Mouse (Mus musculus) embryo, embryonic 10.5 days (tissue): ENCODE data around the gene Hook2.

Experiments used
- DNase-seq: peaks from one replicate; pipeline ENCODE4 v3.0.0-alpha.2; 2015; ENCODE audit warnings: low spot score

Gene Hook2

DNA sequence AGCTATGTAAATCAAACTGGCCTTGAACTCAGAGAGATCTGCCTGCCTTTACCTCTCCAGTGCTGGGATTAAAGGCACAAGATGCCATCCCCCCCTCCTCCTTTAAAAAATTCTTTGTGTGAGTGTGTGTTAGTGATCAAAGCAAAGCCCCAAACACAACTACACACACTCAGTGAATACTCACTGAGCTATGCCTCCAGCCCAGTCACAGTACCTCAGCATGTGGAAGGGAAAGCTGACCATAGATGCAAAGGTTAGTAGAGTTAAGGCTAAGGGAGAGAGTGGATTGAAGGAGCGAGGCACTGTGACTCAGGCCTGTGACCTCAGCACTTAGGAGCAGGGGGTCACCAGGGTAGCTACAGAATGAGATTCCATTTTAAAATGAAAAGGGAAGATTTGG lies 17.3 kb upstream of the Hook2 start:
- DNase-seq, result no peak

DNA sequence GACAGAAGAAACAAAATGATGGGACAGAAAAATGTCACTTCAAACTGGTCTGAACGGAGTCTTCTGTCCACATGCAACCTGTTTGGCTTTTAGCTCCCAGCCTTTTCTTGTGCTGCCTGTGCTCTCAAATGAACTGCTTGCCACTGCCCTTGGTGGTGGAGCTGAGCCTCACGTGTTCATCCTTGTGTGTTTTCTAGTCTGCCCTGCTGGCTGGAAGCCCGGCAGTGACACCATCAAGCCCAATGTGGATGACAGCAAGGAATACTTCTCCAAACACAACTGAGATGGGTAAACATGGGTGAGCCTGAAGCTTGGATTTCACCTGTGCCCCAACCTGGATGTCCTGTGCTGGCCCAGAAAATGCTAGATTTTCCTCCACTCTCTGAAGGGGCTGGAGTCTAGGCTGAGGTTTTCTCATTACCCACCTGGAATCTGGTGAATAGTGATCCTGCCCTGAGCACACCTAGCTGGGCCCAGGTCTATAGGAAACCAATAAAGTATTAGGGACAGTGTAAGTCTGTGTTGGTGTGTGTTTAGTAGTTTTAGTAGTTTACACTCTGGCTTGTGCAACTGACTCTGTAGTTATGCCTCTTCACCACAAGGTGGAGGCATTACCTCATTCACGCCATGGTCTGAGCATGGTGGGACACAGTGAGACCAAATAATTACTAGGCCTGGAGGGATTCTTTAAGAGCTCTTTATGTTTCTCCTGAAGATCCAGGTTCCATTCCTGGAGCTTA lies 16.4 kb upstream of the Hook2 start:
- DNase-seq, result peak; percentile 82

DNA sequence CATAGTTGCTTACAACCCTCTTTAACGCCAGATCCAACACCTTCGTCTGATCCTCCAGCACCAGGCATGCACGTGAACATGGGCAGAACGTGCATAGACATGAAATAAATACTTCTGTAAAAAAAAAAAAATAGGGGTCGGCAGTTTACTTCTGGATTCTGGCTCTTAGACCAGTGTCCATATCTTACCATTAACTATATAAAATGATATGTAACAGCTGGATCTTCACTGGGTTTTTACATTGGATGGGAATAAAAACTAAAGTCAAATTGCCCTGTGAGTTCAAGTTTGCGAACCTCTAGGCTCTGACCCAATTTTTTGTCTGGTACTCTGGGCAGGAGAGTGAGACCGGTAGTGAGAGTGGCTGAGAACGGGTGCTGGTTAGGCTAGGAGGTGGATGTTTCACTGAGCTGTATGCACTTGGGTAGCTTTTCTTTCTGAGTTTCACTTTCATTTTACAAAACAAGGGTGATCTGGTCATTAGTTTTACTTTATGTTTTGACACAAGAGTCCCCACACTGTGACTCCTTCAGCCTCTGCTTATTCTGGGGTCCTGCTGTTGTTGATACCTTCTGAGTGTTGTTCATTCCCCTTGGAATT lies 15.8 kb upstream of the Hook2 start:
- DNase-seq, result no peak

DNA sequence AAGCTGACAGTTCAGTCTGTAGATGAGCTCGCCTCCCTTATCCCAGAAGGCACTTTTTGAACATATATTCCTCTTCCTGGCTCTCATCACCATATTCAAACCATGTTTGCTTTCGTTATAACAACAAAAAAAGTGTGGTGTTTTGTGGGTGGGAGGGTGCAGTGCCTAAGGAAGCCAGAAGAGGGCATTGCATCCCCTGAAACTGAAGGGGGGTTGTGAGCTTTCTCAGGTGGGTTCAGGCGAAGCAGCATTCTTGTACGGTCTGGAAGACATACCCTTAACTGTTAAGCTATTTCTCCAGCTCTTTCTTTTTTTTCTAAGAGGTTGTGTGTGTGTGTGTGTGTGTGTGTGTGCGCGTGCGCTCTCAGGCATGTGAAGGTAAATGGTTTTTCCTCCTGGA lies 15.0 kb upstream of the Hook2 start:
- DNase-seq, result peak; percentile 74

DNA sequence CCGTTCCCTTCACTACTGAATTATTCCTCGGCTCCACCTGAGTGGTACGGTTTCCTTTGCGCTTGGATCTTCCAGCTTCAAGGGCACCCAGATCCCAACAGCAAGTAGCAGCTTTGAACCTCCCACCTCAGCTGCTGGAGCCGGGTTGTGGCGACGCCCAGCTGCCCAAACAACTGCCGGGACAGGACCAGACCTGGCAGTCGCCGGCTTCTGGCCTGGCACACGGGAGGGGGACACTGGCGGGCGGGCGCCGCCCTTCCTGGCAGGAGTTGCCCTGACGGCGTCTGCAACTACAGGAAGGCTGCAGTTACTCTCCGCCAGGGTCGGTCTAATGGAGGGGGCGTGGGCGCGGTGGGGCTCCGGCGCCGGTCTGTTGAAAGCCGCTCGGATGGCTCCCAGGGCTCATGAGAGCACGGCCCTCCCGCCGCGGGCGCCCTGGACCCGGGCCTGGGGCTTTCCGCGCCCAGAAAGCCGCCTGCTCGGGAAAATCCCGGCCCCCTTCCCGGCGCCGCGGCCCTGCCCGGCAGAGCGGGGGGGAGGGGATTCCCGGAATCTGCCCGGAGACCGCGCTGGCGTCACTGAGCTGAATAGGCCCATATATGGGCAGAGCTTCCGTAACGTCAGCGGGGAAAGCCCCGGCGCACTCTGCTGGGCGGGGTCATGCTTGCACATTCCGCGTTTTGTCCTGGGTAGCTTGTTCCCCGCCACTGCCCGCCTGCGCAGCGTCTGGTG lies 14.2 kb upstream of the Hook2 start:
- DNase-seq, result peak; percentile 95

DNA sequence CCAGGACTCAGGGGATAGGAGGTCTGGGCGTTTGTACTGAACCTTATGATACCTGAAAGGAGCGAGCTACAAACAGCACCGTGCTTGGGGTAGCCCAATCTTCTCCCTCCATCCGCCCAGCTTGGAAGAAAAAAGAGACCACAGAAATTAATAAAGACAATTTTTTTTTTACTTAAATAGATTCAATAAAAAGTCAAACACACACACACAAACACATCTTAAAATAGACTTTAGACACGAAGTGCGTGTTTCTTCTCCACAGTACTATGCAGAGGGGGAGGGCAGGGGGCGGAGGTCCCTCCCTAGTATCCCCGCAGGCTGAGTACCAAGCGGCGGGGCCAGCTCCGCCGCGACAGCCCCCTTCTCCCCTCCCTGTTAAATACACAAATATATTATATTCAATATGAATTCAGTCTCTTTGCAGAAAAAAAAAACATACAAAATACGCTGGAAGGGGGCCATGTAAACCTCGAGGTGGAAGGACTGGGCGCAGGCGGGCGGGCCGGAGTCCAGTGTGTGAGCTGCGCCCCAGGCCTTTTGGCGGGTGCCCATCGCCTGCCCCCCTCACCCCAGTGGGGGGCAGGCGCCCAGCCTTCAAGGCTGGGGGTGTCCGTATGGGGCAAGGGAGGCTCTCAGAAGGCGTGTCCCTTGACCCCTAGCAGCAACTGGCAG lies 13.5 kb upstream of the Hook2 start:
- no peak for DNase-seq

DNA sequence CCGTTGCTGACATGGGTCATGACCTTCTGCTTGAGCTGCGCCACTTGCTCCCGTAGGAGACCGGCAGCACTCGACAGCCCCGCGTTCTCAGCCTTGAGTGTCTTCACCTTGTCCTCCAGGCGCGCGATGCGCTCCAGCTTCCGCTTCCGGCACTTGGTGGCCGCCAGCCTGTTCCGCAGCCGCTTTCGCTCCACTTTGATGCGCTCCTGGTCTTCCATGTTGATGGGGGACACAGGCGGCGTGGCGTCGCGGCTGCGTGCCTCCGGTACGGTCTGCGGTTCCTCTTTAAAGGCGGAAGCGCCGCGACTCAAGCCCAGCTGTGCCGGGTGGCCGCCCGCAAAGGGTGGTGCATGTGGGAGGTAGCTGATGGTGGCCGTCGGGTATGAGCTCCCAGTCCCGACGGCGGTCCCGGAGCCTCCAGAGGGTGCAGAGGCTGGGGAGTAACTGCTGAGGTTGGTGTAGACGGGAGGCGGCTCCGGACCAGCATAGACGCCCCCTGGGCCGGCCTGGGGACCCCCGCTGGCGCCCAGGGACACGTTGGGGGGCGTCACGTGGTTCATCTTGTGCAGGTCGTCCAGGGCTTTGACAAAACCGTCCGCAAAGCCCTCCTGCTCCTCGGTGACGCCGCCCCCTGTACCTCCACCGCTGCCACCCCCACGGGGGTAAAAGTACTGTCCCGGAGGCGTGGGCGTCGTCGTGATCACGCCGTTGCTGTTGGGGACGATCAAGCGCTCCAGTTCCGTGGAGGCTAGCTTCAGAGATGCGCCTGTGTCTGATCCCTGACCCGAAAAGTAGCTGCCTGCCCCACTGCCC lies 12.8 kb upstream of the Hook2 start:
- peak; percentile 69 for DNase-seq

DNA sequence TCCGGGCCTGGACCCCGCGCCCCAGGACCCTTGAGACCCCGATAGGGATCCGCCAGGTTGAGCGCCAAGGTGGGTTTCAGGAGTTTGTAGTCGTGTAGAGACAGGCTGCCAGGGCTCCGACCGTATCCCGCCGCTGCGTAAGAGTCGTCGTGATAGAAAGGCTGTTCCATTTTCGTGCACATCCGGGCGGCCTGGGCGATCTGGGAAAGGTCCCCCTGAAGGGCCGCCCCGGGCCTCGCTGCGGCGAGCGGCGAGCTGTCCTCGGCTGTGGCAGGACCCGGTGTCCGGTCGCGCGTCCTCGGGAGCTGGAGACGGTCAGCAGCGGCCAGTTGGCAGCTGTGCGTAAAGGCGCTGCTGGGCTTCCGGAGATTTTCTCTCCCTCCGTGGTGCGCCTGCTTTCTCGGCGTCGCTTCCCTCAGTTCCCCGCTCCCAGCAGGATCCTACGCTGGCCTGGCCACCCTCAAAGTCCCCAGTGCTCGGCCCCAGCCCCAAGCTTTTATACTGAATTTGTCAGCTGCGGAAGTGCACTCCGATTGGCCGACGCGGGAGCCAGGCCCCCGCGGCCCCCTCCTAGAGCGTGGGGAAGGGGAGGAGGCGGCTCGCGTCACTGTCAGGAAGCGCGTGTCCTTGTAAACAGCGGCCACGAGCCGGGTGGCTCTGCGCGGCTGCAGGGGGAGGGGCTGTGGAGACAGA lies 12.0 kb upstream of the Hook2 start, which contains the start of gene Junb:
Gene Junb, minus strand, starts transcription at position 471 of the 693 bp plus-strand sequence.
- DNase-seq, result peak; percentile 86

DNA sequence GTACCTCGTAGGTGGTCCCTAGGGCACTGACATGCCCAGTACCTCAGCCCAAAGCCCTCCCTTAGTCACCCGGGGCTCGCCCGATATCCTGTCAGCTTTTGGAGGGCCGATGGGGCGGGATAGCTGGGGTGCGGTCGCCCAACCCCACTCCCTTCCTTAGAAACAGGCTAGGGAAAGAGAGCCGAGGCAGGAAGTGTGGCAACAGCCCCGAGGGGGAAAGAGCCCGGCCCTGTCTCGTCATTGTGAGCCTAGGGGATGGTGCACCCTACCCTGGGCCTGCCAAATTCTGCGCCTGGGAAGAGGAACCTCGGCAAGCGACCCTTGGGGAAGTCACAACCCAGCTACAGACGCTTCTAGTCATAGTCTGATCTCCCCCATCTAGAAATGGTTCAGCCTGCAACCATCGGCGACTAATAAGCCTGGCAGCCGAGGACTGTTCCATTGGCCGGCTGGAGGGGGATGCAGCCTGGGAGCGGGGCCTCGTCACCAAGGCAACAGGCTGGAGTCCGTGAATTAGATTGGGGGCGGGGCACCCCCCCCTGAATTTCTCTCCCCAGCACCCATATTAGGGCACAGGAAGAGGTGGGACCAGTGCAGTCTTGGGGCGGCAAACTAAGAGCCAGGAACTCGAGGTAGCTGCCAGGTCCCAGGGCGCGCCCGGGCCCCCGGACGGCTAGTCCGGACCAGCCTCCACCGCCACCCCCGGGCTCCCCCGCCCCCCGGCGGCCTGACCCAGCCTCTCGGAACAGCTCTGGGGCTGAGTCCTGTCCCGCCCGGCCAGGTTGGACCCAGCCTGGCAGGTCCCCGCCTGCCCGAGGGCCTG lies 10.6 kb upstream of the Hook2 start:
- DNase-seq, result peak; percentile 92

DNA sequence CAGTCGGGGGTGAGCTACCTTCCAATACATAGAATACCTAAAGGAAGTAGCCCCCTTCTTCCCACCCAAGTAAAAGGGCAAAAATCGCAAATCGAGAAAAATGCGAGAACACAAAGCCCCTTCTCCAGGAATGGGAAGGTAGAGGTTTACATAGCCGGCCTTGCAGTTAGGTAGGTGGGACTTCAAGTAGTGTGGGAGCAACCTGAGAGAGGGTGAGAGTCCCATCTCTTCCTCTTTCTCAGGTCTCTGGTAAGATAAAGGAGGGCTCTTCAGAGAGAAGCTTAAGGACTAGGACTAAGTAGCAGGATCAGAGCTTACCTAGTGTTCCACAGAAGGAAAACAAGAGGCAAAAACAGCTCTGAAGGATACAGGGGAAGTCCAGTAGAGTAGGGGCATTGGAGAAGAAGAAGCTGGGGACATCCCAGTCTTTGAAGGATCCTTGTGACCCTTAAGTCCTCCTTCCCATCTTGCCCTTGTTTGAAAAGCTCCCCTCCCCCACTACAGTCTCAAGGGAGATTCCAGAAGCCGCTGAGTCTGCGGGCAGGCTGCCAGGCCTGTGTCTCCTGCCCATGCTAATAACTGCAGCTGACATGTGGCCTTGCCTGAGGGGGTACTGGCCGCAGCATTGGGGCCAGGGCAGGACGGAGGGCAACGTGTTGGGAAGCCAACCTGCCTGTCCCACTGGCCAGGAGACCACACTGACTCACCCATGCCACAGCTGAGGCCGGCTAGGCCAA lies 9.6 kb upstream of the Hook2 start:
- DNase-seq, result no peak

DNA sequence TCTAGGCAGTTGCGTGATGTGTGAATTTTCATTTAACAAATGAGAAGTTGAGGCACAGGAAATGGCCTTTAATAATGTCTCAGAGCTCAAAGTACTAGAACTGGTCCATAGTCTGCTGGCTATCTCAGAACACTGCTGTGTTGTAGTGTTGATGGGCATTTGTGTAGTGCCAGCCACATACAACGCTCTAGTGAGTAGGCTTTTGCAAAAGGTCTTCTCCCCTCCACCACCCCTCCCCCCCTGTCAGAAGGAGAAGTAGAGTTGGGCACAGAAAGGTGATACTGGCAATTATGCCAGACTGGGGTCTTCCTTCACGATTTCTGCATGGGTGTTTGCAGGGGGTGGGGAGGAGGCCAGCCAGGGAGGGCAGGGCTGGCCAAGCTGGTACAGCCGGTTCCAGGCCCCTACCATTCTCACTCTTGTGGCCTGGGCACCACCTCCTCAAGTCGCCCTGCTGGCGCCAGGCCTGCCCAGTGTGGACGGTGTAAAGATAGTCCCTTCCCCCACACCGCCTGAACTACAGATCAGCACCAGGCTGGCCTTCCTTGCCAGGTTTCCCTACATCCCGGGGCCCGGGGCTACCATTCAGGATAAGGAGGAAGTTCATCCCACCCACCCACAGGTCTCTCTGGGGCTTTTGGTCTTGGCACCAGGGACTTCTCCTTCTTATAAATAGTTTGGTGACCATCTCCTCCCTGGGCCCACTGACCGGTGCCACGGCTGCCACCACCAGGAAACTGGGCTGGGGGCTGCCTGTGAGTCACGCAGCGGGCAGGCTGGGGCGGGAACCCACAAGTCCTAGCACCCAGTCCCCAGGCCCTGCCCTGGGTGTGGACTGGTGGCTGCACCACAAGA lies 8.5 kb upstream of the Hook2 start:
- DNase-seq, result no peak

DNA sequence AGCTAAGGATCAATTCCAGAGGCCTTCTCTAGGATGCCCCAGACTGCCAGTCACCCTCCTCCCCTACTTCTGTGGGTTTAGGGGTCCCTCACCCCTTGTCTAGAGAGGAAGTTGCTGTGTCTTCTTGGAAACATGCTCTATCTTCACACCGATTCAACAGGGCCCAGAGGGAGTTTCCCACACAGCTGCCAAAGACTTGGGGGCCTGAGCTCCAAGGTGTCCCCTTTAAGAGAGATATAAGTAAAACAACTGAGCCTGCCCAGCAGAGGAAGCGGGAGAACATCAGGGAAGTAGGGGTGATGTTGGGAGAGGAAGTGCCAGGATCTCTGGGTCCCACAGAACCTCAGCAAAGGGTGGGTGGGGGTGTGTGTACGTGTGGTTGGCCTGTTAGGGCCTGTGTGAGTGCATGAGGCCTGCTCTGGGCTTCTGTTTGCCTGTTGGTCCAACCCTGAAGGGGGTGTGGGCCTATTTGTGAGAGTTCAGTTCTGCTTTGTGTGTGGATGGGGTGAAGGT lies 7.8 kb upstream of the Hook2 start:
- no peak for DNase-seq

DNA sequence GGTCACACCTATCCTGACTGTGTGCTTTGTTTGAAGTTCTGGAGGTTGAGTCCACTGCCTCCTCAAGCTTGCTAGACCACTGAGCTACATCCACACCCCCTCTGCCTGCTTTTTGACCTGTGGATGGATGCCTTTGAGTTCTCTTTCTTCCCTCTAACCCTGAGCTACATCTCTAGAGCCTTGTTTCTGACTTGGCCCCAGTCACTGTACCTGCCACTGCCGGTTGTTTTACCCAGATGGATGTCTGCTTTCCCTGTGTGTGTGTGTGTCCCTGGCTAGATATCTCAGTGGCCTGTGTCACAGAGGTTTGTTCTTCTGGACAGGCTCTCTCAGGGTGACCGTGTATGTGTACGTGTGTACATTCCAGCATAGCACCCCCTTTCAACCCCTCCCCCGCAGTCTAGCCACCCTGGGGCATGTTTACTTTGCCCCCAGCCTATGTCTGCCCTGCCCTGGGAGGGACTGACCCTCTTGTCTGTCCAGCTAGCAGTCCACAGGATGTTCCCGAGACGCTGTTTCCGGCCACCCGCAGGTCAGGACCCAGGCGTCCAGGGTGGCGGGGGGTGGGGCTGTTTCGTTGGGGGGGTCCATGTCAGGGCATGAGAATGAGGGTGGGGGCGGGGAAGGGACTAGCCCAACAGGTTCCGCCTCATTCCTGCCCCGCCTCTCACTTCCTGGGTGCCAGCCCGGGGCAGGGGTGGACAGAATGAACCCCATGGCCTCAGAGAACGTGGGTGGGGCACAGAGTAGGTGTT lies 5.9 kb upstream of the Hook2 start:
- no peak for DNase-seq

DNA sequence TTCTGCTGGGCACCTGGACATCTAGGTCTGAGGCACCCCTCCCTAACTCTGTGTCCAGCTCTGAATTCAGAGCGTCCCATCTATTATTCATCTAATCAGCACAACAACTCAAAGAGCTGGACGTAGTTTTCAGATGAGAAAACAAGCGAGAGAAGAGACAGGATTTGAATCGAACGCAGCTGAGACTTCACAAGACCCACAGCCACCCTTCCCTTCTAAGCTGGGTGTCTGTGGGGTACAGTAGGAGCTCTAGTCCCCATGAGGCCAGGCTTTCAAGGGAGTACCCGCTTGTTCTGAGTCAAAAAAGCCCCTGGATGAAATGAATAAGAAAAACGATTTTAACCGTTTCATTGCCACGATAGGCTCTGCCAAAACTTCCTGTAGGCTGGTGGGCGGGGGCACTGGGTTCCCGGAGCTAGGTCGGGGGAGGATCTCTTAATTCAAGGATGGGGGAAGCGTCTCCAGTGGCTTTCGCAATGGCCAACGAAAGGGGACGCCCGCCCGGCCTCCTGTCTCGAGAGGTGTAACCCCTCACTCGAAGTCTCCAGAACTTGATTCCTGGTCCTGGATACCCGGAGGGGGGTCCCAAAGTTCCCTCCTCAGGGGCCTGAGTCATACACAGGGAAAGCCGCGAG lies 5.2 kb upstream of the Hook2 start:
- DNase-seq, result peak; percentile 57

DNA sequence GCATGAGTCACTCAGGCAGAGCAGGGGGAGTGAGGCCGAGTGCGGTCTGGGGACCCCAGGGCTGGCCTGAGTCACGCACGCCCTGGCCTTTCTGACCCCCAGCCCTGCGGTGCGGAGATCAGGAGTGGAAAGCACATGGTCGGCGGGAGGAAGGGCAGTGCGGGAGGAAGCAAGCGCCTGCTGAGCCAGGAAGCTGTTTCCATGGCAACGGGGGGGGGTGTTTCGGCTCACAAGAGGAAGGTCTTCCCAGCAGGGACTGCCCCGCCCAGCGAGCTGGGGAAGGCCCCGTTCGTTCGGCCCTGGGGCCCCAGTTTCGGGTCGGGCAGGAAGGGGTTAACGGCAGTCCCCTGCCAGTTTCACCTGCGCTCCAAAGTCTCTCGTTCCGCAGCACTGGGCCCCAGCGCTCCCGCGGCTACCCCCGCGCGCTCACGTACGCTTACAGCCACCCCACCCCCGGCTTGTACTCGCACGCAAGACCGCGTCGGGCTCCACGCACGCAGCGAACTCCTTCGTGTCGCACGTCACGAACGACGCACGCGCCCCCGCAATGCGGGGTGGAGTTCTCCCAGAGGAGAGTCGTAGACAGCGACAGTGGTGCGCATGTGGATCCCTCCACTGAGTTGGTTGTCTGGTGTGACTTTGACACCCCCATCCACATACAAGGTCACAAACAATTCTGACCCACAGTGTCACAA lies 4.6 kb upstream of the Hook2 start:
- peak; percentile 89 for DNase-seq

DNA sequence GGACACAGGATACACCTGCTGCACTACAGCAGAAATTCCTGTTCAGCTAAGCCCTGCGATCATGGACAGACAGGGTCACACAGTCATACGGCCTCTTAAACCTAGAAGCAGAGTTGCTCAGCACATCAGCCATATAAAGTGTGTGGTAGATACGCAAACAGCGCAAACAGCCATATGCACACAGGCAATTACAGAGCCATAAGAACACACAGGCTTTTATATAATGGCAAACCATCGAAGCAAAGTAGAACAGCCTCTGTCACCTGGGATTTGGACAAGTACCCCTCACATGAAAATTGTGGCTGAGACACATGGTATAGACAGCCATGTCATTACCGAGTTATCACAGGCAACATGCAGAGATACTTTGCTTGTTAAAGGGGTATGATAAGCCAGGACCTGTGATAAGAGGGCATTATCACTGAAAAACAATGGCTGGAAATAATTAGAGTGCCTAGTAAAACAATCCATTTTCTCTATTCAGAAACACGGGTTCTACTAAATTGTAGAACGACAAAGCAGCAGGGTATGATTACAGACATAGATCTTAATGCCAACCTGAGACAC lies 3.9 kb upstream of the Hook2 start:
- no peak for DNase-seq
